Mouse (Mus musculus): ENCODE results near the gene Gucy2f. TPM values are rescaled to one million over a fixed set of nuclear protein-coding genes. Genes with fewer than 3 reads are reported as not detected.
A peak's percentile ranks its signal among the peaks of the same experiment; 100 is the strongest.

The Gucy2f gene
- polyA plus RNA-seq, 1 experiment: not detected

DNA sequence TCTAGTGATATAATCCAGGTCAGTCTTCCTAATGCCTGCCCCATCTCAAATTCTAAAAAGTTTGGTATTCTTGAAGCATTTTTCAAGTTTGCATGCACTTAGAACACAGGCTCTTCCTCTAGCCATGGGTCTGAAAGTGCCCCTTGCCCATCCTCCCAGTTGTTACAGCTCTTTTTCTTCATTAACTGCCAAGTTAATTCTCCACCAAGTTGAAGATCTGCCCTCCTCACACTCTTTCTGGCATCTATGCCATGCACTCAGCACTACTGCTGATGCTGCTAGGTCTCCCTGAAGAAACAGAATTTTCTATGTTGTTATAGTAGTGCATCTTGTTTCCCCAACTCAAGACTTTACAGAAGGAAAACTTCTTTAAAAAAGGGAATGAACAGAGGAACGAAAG, 1.2 kb downstream of the Gucy2f start:
- TF ChIP-seq CTCF (IDR thresholded peaks at IDR 0.05; ENCODE audit: insufficient read depth, low read length) (no peak), POLR2A (IDR thresholded peaks at IDR 0.05; ENCODE audit: borderline replicate concordance, extremely low read depth, low read depth, low read length) (no peak)
- 63% methylated on average over 1 of the region's 1 CpGs for WGBS
- DNase-seq: no peak
- H3K4me3 ChIP-seq (replicated peaks; ENCODE audit: extremely low read depth, low read depth, low read length): no peak overlapping the region
- H3K4me1 ChIP-seq (ENCODE audit: control insufficient read depth, insufficient read depth, low read length): no peaks in the 10 kb centered on the region

DNA sequence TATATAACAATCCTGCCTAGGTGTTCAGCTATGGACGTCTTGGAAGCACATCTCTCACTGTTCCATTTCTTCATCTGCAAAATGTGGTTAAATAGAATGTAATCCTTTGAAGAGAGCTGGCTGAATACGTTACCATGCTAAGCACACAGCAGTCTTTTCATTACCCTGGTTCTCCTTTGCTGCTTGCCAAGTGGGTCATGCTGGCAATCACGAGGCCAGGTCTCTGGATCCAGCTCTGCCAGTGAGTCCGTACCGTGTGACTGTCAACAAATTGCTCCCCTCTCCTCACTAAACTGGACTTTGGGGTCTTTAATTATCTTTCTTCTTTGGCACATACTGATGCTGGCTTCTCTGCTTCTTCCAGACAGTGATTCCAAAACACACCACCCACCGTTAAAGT, 2.3 kb downstream of the Gucy2f start:
- DNase-seq: no peak
- TF ChIP-seq POLR2A (IDR thresholded peaks at IDR 0.05; ENCODE audit: borderline replicate concordance, extremely low read depth, low read depth, low read length): no peak
- no peak for TF ChIP-seq CTCF (IDR thresholded peaks at IDR 0.05; ENCODE audit: insufficient read depth, low read length)

DNA sequence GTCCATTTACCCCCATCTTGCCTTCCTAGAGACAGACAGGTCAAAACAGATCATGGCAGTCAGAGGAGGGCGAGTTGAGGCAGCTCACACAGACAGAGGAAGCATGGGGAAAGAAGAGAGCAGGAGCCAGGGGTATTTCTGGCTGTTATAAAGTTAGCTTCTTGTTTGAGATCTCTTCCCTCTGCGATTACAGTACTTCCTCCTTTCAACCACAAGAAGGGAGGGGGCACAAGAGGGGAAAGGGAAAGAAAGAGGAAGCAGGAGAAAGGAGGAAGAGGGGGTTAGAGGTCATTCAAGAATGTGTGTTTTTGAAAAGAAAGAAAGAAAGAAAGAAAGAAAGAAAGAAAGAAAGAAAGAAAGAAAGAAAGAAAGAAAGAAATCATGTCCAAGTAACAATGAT, 6.4 kb downstream of the Gucy2f start:
- no peaks in the 10 kb centered on the region for H3K4me1 ChIP-seq (ENCODE audit: control insufficient read depth, insufficient read depth, low read length)
- TF ChIP-seq POLR2A (IDR thresholded peaks at IDR 0.05; ENCODE audit: borderline replicate concordance, extremely low read depth, low read depth, low read length) (no peak), CTCF (IDR thresholded peaks at IDR 0.05; ENCODE audit: insufficient read depth, low read length) (no peak)
- DNase-seq: no peak
- WGBS: 44% methylated on average over 2 of the region's 2 CpGs
- H3K4me3 ChIP-seq (replicated peaks; ENCODE audit: extremely low read depth, low read depth, low read length): no peak overlapping the region

More for the DNA sequence above, 2.3 kb downstream of the Gucy2f start:
- Histone ChIP-seq H3K4me1 (ENCODE audit: control insufficient read depth, insufficient read depth, low read length) (no peaks in the 10 kb centered on the region), H3K4me3 (replicated peaks; ENCODE audit: extremely low read depth, low read depth, low read length) (no peak overlapping the region)
- 62% methylated on average over 6 of the region's 6 CpGs for WGBS

DNA sequence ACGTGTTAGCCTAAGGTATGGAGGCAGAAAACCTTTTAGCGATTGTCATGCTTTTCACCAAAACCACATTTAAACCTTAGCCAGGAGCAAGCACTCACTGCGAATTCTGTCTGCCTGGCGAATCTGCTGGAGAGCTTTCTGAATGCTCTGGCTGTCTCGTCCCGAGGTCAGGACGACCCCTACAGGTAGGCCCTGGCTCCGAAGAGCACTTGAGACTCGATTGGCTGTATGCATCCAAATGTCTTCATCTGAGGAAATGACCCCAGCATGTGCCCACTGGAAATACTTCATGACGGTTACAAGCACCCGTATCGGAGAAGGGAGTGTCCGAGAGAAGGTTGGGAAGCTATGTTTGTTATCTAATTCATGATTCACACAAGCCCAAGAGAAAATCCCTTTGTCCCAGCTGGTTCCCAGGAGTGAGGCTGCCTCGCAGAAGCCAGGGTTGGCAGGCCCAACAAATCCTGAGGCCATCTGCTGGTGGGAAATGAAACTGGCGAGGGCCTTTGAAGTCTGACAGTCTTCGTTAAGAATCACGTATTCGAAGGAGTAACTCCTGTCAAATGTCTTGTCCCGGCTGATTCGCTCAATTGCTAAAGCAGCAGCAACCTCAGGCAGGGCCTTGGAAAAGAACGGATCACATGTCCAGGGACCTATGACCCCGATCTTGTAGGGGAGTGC, 7.6 kb downstream of the Gucy2f start:
- no peaks in the 10 kb centered on the region for H3K4me1 ChIP-seq (ENCODE audit: control insufficient read depth, insufficient read depth, low read length)
- TF ChIP-seq POLR2A (IDR thresholded peaks at IDR 0.05; ENCODE audit: borderline replicate concordance, extremely low read depth, low read depth, low read length): no peak
- 0 out of 2 replicates have a peak, but pooled peaks have one; percentile 19 for TF ChIP-seq CTCF (IDR thresholded peaks at IDR 0.05; ENCODE audit: insufficient read depth, low read length)
- H3K4me3 ChIP-seq (replicated peaks; ENCODE audit: extremely low read depth, low read depth, low read length): no peak overlapping the region
- DNase-seq: peak; percentile 7
- 46% methylated on average over 22 of the region's 22 CpGs for WGBS

DNA sequence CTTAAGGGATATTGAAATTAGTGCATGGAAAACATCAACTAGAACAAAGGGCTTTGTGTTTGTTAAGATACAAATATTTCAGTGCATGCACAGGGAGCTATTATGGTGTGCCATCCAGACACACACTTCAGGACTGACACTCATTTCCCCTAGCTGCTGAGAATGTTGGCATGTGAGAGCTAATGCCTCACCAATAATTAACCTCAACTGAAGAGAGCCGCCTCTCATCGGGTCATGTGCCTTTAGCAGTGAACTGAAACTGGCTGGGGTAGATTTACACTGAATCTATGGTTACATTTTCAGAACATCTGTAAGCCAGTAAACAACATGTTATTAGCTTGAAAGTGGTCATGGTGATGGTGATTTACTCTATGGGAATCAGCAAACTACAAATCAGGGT, 14.7 kb downstream of the Gucy2f start:
- DNase-seq: no peak
- H3K4me1 ChIP-seq (ENCODE audit: control insufficient read depth, insufficient read depth, low read length): no peaks in the 10 kb centered on the region
- no peak for TF ChIP-seq CTCF (IDR thresholded peaks at IDR 0.05; ENCODE audit: insufficient read depth, low read length)
- TF ChIP-seq POLR2A (IDR thresholded peaks at IDR 0.05; ENCODE audit: borderline replicate concordance, extremely low read depth, low read depth, low read length): no peak
- 81% methylated on average over 2 of the region's 2 CpGs for WGBS
- H3K4me3 ChIP-seq (replicated peaks; ENCODE audit: extremely low read depth, low read depth, low read length): no peak overlapping the region

DNA sequence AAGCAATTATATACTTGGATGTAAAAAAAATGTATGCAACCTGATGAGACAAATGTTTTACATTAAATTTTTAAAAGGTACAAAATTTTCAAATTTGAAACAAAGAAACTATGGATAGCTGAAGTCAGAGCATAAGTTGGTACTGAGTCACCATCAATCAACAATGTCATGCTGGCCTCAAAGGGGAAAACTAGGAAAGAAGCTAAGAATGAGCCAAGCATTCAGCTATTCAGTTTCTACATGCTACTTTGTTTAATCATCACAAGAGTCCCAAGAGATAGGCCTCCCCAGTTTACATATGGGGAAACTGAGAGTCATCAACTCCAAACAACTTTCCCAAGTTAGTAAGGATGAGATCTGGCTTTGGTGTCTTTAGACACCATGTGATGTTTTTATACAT, 19.8 kb downstream of the Gucy2f start:
- no peaks in the 10 kb centered on the region for H3K4me1 ChIP-seq (ENCODE audit: control insufficient read depth, insufficient read depth, low read length)
- no peak for DNase-seq
- TF ChIP-seq CTCF (IDR thresholded peaks at IDR 0.05; ENCODE audit: insufficient read depth, low read length): no peak
- no peak for TF ChIP-seq POLR2A (IDR thresholded peaks at IDR 0.05; ENCODE audit: borderline replicate concordance, extremely low read depth, low read depth, low read length)
- no peak overlapping the region for H3K4me3 ChIP-seq (replicated peaks; ENCODE audit: extremely low read depth, low read depth, low read length)

DNA sequence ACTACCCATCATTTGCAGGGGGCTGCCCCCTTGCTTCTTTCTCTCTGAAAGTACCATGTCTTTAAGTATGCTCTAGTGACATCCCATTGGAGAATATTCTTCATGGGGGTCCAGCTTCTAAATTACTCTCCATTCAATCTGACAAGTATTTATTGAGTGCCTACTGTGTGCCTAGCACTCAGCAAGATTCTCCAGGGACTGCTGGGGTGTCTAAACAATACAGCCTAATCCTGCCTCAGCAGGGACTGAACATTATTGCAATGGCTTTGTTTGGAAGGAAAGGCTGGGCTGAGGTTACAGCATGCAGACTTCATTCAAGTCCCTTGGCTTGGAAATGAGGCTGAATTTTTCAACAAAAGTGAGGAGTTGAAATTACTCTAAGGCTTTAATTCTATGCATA, 81.0 kb downstream of the Gucy2f start:
- no peaks in the 10 kb centered on the region for H3K4me1 ChIP-seq (ENCODE audit: control insufficient read depth, insufficient read depth, low read length)
- TF ChIP-seq POLR2A (IDR thresholded peaks at IDR 0.05; ENCODE audit: borderline replicate concordance, extremely low read depth, low read depth, low read length) (no peak), CTCF (IDR thresholded peaks at IDR 0.05; ENCODE audit: insufficient read depth, low read length) (no peak)

DNA sequence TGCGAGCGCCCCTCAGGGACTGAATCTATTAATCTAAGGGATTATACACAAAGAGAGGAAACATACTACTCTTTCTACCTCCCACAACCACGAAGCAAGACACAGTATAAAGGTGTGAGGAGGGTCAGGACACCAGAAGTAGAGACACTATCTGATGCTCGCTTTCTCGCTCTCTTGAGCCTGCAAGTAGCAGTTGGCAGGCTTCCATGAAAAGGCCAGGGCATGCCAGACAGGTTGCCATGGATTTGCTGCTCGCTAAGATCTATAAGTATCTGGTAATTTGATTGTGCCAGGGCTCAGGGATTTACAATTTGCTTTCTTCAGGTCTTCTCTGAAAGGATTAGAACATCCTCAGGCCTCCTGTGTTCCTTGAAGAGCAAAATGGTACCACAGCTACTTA, 85.5 kb downstream of the Gucy2f start:
- no peaks in the 10 kb centered on the region for H3K4me1 ChIP-seq (ENCODE audit: control insufficient read depth, insufficient read depth, low read length)
- WGBS: 71% methylated on average over 6 of the region's 6 CpGs
- TF ChIP-seq POLR2A (IDR thresholded peaks at IDR 0.05; ENCODE audit: borderline replicate concordance, extremely low read depth, low read depth, low read length): no peak
- no peak for TF ChIP-seq CTCF (IDR thresholded peaks at IDR 0.05; ENCODE audit: insufficient read depth, low read length)
- DNase-seq: no peak
- H3K4me3 ChIP-seq (replicated peaks; ENCODE audit: extremely low read depth, low read depth, low read length): no peak overlapping the region

More for the DNA sequence above, 81.0 kb downstream of the Gucy2f start:
- no peak for DNase-seq
- no peak overlapping the region for H3K4me3 ChIP-seq (replicated peaks; ENCODE audit: extremely low read depth, low read depth, low read length)

DNA sequence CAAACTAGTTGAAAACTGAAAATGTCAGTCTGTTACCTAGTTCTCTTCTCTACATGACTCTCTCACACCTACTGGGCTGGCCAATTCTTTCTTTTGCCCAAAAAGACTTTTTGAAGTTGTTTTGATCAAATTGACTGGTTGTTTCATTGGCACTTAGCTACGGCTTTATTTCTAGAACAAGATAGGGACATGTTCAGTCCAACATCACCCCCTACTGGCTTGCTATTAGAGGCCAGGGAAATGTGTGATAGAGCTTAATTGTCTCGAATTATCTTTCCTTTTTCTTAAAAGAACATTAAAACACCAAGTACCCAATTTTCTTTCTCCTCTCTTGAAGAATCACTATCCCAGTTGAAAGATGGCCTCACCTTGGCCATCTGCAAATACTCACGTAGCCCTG, 99.8 kb downstream of the Gucy2f start:
- TF ChIP-seq POLR2A (IDR thresholded peaks at IDR 0.05; ENCODE audit: borderline replicate concordance, extremely low read depth, low read depth, low read length): no peak
- TF ChIP-seq CTCF (IDR thresholded peaks at IDR 0.05; ENCODE audit: insufficient read depth, low read length): no peak
- DNase-seq: no peak
- Histone ChIP-seq H3K4me3 (replicated peaks; ENCODE audit: extremely low read depth, low read depth, low read length) (no peak overlapping the region), H3K4me1 (ENCODE audit: control insufficient read depth, insufficient read depth, low read length) (no peaks in the 10 kb centered on the region)
- WGBS: 45% methylated on average over 3 of the region's 3 CpGs

DNA sequence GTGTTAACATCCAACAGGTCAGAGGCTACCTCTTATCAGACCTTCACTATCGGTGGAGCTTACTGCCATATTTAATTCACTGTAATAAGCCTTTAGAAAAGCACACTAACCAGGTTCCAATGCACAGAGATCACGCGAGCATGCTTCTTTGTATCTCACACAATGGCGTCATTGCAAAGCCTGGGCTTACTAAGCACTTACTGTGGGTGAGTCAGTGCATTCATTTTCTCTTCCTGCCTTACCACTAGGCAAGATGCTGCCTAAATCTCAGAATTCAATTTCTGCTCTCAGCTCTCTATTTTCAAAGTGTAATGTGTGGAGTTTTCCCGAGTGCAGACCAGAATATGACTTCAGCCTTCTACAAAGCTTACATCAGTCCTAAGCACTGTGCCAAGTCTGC, 101.2 kb downstream of the Gucy2f start:
- DNase-seq: no peak
- H3K4me3 ChIP-seq (replicated peaks; ENCODE audit: extremely low read depth, low read depth, low read length): no peak overlapping the region
- no peaks in the 10 kb centered on the region for H3K4me1 ChIP-seq (ENCODE audit: control insufficient read depth, insufficient read depth, low read length)
- no peak for TF ChIP-seq CTCF (IDR thresholded peaks at IDR 0.05; ENCODE audit: insufficient read depth, low read length)
- no peak for TF ChIP-seq POLR2A (IDR thresholded peaks at IDR 0.05; ENCODE audit: borderline replicate concordance, extremely low read depth, low read depth, low read length)
- 79% methylated on average over 5 of the region's 5 CpGs for WGBS

Data from lung, adult 2 months (tissue).